Mouse (Mus musculus): ENCODE measurements around the gene Ccni.

DNA sequence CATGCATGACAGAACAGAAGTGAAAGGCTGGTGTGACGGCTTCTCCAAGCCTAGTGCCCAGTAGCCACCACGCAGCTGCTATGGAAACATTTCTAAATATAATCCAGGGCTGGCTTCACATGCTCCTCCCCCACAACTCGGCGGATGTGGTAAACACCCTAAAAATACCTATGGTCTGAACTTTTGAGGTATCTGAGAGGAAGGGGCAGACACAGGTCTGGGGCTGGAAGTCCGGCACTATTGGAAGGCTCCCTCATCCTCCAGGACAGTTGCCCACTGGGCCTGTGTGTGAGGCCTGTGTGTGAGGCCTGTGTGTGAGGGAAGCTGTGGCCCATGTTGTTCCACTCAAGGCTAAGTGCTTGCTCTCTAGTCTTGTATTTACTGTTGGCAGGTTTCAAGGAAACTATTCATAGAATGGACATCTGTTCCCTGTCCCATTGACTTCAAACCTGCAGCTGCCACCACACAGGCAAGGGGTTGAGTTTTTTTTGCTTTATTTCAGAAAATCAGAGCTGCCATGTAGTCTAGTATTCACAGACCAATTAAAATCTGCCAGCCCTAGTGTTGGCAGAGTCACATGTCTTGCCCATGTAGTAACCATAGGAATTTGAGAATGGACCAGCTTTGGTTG is 69.2 kb downstream of the Ccni start:
- TF ChIP-seq CTCF (IDR thresholded peaks at IDR 0.05; ENCODE audit: extremely low read depth, insufficient read depth, insufficient read length, insufficient replicate concordance) (no peak), POLR2A (IDR thresholded peaks at IDR 0.05; ENCODE audit: low read depth, low read length) (no peak)

Data from spleen, adult 2 months (tissue).